Mouse (Mus musculus) brain, embryonic 14.5 days (tissue): ENCODE measurements around the gene Scyl1. TPM values are rescaled to one million over a fixed set of nuclear protein-coding genes. Genes with fewer than 3 reads are reported as not detected.

Experiments
- DNase-seq: peaks from one replicate; pipeline ENCODE4 v3.0.0-alpha.2; 2011; ENCODE audit warnings: low read depth
- CTCF ChIP-seq: fragments of 200-500 bp; IDR thresholded peaks from 2 replicates; pipeline ENCODE4 v1.5.1; 2012; ENCODE audit warnings: inconsistent platforms, mild to moderate bottlenecking, moderate library complexity, borderline replicate concordance; ENCODE audit not compliant: insufficient read depth, insufficient read length; ENCODE audit errors: extremely low read depth
- POLR2A ChIP-seq: fragments of 200-500 bp; IDR thresholded peaks from 2 replicates; pipeline ENCODE4 v1.6.1; 2012; ENCODE audit warnings: mild to moderate bottlenecking, inconsistent platforms, borderline replicate concordance; ENCODE audit not compliant: poor library complexity, insufficient read depth, insufficient read length, severe bottlenecking; ENCODE audit errors: extremely low read depth
- polyA plus RNA-seq: library from polyadenylated mRNA; depleted of rRNA; stranded (reverse); fragments of >200 nt; gene quantifications from 2 replicates; pipeline ENCODE4 v1.2.3, GENCODE M21; 2012

Scyl1 gene
- polyA plus RNA-seq, 1 experiment: 130 TPM

- TF ChIP-seq CTCF: no peak
- no peak for TF ChIP-seq POLR2A
- DNase-seq: peak; percentile 39
Observed at GRCm38 (mm10) chr19:5742241-5742641, 29.0 kb downstream of the Scyl1 start.

- peak; percentile 90 for DNase-seq
- TF ChIP-seq POLR2A (peak; percentile 68), CTCF (no peak)
Observed at GRCm38 (mm10) chr19:5741641-5742240, 29.5 kb downstream of the Scyl1 start.

- TF ChIP-seq CTCF: no peak
- no peak for TF ChIP-seq POLR2A
- DNase-seq: peak; percentile 95
Observed at GRCm38 (mm10) chr19:5740320-5741317, 30.6 kb downstream of the Scyl1 start, which contains the start of gene Ltbp3. Ltbp3 (plus strand) TSS chr19:5740904.

- no peak for TF ChIP-seq POLR2A
- no peak for TF ChIP-seq CTCF
- DNase-seq: no peak
Observed at GRCm38 (mm10) chr19:5739446-5739845, 31.8 kb downstream of the Scyl1 start.

GRCm38 (mm10) chr19:5734325-5734724 is 36.9 kb downstream of the Scyl1 start:
- TF ChIP-seq POLR2A: no peak
- TF ChIP-seq CTCF: no peak
- DNase-seq: no peak

GRCm38 (mm10) chr19:5731264-5731978 is 39.8 kb downstream of the Scyl1 start:
- DNase-seq: peak; percentile 99
- TF ChIP-seq POLR2A: peak; percentile 49; the same call in 1 of the 2 replicates
- no peak for TF ChIP-seq CTCF

- TF ChIP-seq POLR2A (no peak), CTCF (no peak)
- no peak for DNase-seq
Observed at GRCm38 (mm10) chr19:5730314-5731186, 40.7 kb downstream of the Scyl1 start.

- TF ChIP-seq POLR2A (peak; percentile 94), CTCF (no peak)
- DNase-seq: peak; percentile 93
Observed at GRCm38 (mm10) chr19:5729444-5729815, 41.8 kb downstream of the Scyl1 start, which contains the start of gene Fam89b. Fam89b (minus strand) TSS chr19:5729653.

GRCm38 (mm10) chr19:5728631-5729443 is 42.4 kb downstream of the Scyl1 start:
- DNase-seq: peak; percentile 81
- TF ChIP-seq CTCF (no peak), POLR2A (no peak)
